Mouse (Mus musculus): ENCODE measurements around the gene Pate3. TPM values are rescaled to one million over a fixed set of nuclear protein-coding genes. Genes with fewer than 3 reads are reported as not detected.
A peak's percentile ranks its signal among the peaks of the same experiment; 100 is the strongest.
"Not testable (repeated sequence)": the region's sequence is repeated elsewhere in the genome, so short reads cannot be mapped to it uniquely, and the experiment has no call there.

The Pate3 gene
- polyA plus RNA-seq (2014; fragmentation: Nextera tagmentation; extraction: Ambion mirVana) = not detected in 2 replicates

GRCm38 (mm10) chr9:35648102-35648501, at the start of gene Pate3:
Gene Pate3, minus strand, starts transcription at chr9:35648202.
- no peaks in the 10 kb centered on the region for H3K27me3 ChIP-seq (ENCODE audit: control insufficient read depth, insufficient read depth, low read length)
- no peak within 1 kb of the TSS for H3K4me2 ChIP-seq (ENCODE audit: low read depth, low read length)
- ATAC-seq (replicated peaks; ENCODE audit: insufficient number of reproducible peaks, low FRiP score, low TSS enrichment, low read depth) (no peak), DNase-seq (ENCODE audit: low spot score) (no peak)
- H3K9ac ChIP-seq (replicated peaks; ENCODE audit: low read length) = no peak within 1 kb of the TSS
- H3K9me3 ChIP-seq (replicated peaks; ENCODE audit: control insufficient read depth, low read length) = no peaks in the 10 kb centered on the region
- H3K36me3 ChIP-seq (replicated peaks; ENCODE audit: control insufficient read depth, insufficient read depth, low read depth, low read length) = no peaks in the 10 kb centered on the region
- H3K4me3 ChIP-seq (ENCODE audit: low read depth, low read length) = no peak within 1 kb of the TSS
- H3K4me1 ChIP-seq (ENCODE audit: control insufficient read depth, insufficient read depth, low read length) = no peaks in the 10 kb centered on the region
- 74% methylated on average over 1 of the region's 1 CpGs for WGBS
- no peak within 1 kb of the TSS for H3K27ac ChIP-seq (replicated peaks; ENCODE audit: low read depth, low read length)

- no peaks in the 10 kb centered on the region for H3K27me3 ChIP-seq (ENCODE audit: control insufficient read depth, insufficient read depth, low read length)
- H3K27ac ChIP-seq (replicated peaks; ENCODE audit: low read depth, low read length) = no peak overlapping the region
- no peaks in the 10 kb centered on the region for H3K36me3 ChIP-seq (replicated peaks; ENCODE audit: control insufficient read depth, insufficient read depth, low read depth, low read length)
- H3K4me3 ChIP-seq (ENCODE audit: low read depth, low read length) = no peak overlapping the region
- no peaks in the 10 kb centered on the region; the same call in 1 of the 2 replicates for H3K9me3 ChIP-seq (replicated peaks; ENCODE audit: control insufficient read depth, low read length)
- H3K4me1 ChIP-seq (ENCODE audit: control insufficient read depth, insufficient read depth, low read length) = no peaks in the 10 kb centered on the region
- DNase-seq (ENCODE audit: low spot score) = no peak
- ATAC-seq (replicated peaks; ENCODE audit: insufficient number of reproducible peaks, low FRiP score, low TSS enrichment, low read depth) = no peak
- H3K4me2 ChIP-seq (ENCODE audit: low read depth, low read length) = no peak overlapping the region
- H3K9ac ChIP-seq (replicated peaks; ENCODE audit: low read length) = no peak overlapping the region
Measured at GRCm38 (mm10) chr9:35691924-35692323, 43.9 kb upstream of the Pate3 start.

- no peaks in the 10 kb centered on the region for H3K27me3 ChIP-seq (ENCODE audit: control insufficient read depth, insufficient read depth, low read length)
- H3K4me3 ChIP-seq (ENCODE audit: low read depth, low read length) = no peak within 1 kb of the TSS
- H3K4me2 ChIP-seq (ENCODE audit: low read depth, low read length) = no peak within 1 kb of the TSS
- ATAC-seq (replicated peaks; ENCODE audit: insufficient number of reproducible peaks, low FRiP score, low TSS enrichment, low read depth) = no peak
- 30% methylated on average over 1 of the region's 1 CpGs for WGBS
- peak; percentile 16 for DNase-seq (ENCODE audit: low spot score)
- H3K9ac ChIP-seq (replicated peaks; ENCODE audit: low read length) = no peak within 1 kb of the TSS
- H3K9me3 ChIP-seq (replicated peaks; ENCODE audit: control insufficient read depth, low read length) = no peaks in the 10 kb centered on the region
- H3K27ac ChIP-seq (replicated peaks; ENCODE audit: low read depth, low read length) = no peak within 1 kb of the TSS
- H3K36me3 ChIP-seq (replicated peaks; ENCODE audit: control insufficient read depth, insufficient read depth, low read depth, low read length) = no peaks in the 10 kb centered on the region
- no peaks in the 10 kb centered on the region for H3K4me1 ChIP-seq (ENCODE audit: control insufficient read depth, insufficient read depth, low read length)
Measured at GRCm38 (mm10) chr9:35687013-35687412, 39.0 kb upstream of the Pate3 start, which contains the start of gene Pate1. Gene Pate1, minus strand, starts transcription at chr9:35687390.

DNA sequence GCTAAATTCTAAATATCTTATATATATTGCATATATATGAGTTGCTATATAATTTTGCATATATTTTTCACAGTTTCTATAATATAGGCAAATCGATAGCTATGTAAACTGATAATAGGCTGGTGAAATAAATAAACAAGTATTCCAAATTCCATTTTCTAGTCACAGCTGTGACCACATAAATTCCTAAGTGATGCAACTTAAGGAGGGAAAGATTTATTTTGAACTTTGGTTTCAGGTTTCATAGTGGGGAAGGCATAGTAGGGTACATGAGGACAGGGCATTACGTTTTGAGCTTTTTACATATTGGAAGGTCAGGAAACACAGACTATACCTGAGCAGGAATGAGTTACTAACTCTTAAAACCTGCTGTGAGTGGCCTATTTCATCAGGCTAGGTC, 25.6 kb upstream of the Pate3 start:
- ATAC-seq (replicated peaks; ENCODE audit: insufficient number of reproducible peaks, low FRiP score, low TSS enrichment, low read depth) (no peak), DNase-seq (ENCODE audit: low spot score) (no peak)
- Histone ChIP-seq H3K4me3 (ENCODE audit: low read depth, low read length) (no peak overlapping the region), H3K4me2 (ENCODE audit: low read depth, low read length) (no peak overlapping the region), H3K27me3 (ENCODE audit: control insufficient read depth, insufficient read depth, low read length) (no peaks in the 10 kb centered on the region), H3K9ac (replicated peaks; ENCODE audit: low read length) (no peak overlapping the region), H3K9me3 (replicated peaks; ENCODE audit: control insufficient read depth, low read length) (no peaks in the 10 kb centered on the region), H3K27ac (replicated peaks; ENCODE audit: low read depth, low read length) (no peak overlapping the region), H3K4me1 (ENCODE audit: control insufficient read depth, insufficient read depth, low read length) (no peaks in the 10 kb centered on the region), H3K36me3 (replicated peaks; ENCODE audit: control insufficient read depth, insufficient read depth, low read depth, low read length) (no peaks in the 10 kb centered on the region)
- 89% methylated on average over 2 of the region's 2 CpGs for WGBS

DNA sequence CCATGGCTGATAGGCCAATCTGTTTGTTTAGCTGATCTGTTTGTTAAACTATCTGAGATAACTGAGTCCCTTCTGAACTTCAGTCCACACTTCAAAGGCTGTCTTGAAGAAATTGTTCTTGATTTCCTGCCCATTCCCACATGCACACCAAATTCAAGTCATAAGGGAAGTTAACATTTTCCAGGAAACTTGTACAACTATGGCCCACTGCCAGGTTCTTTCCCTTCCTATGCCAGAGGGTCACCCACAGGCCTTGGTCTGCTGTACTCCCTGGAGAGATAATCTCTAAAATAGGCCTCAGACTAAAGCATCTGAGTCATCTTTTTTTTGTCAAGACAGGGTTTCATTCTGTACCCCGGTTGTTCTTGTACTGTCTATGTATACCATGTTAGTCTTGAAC, 15.0 kb downstream of the Pate3 start:
- no peaks in the 10 kb centered on the region for H3K27me3 ChIP-seq (ENCODE audit: control insufficient read depth, insufficient read depth, low read length)
- no peaks in the 10 kb centered on the region for H3K9me3 ChIP-seq (replicated peaks; ENCODE audit: control insufficient read depth, low read length)
- no peak for DNase-seq (ENCODE audit: low spot score)
- H3K4me3 ChIP-seq (ENCODE audit: low read depth, low read length) = no peak overlapping the region
- no peaks in the 10 kb centered on the region for H3K4me1 ChIP-seq (ENCODE audit: control insufficient read depth, insufficient read depth, low read length)
- no peak overlapping the region for H3K4me2 ChIP-seq (ENCODE audit: low read depth, low read length)
- 83% methylated on average over 1 of the region's 1 CpGs for WGBS
- no peak overlapping the region for H3K9ac ChIP-seq (replicated peaks; ENCODE audit: low read length)
- no peaks in the 10 kb centered on the region for H3K36me3 ChIP-seq (replicated peaks; ENCODE audit: control insufficient read depth, insufficient read depth, low read depth, low read length)
- no peak for ATAC-seq (replicated peaks; ENCODE audit: insufficient number of reproducible peaks, low FRiP score, low TSS enrichment, low read depth)
- H3K27ac ChIP-seq (replicated peaks; ENCODE audit: low read depth, low read length) = no peak overlapping the region

GRCm38 (mm10) chr9:35616784-35617183, 31.2 kb downstream of the Pate3 start:
- not testable (repeated sequence) for H3K36me3 ChIP-seq (replicated peaks; ENCODE audit: control insufficient read depth, insufficient read depth, low read depth, low read length); H3K9me3 ChIP-seq (replicated peaks; ENCODE audit: control insufficient read depth, low read length); ATAC-seq (replicated peaks; ENCODE audit: insufficient number of reproducible peaks, low FRiP score, low TSS enrichment, low read depth); DNase-seq (ENCODE audit: low spot score); H3K4me2 ChIP-seq (ENCODE audit: low read depth, low read length); H3K4me3 ChIP-seq (ENCODE audit: low read depth, low read length); H3K27ac ChIP-seq (replicated peaks; ENCODE audit: low read depth, low read length); H3K9ac ChIP-seq (replicated peaks; ENCODE audit: low read length); H3K27me3 ChIP-seq (ENCODE audit: control insufficient read depth, insufficient read depth, low read length); H3K4me1 ChIP-seq (ENCODE audit: control insufficient read depth, insufficient read depth, low read length)
- 72% methylated on average over 2 of the region's 2 CpGs for WGBS

DNA sequence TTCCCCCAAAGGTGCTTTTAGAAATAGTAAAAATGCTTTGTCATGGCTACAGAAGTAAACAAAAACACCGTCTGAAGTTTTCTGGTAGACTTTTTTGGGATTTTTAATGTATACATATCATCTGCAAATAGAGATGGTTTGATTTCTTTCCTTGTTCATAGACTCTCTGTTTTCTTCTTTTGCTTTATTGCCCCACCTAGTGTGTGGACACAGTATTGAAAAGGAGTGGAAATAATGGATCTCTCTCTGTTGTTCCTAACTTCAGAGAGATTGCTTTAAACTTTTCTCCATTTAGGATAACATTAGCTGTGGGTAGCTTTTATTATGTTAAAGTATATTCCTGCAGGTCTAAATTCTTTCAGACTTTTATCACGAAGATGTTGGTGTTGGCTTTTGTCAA, 34.0 kb downstream of the Pate3 start:
- H3K9ac ChIP-seq (replicated peaks; ENCODE audit: low read length) = no peak overlapping the region
- DNase-seq (ENCODE audit: low spot score) = no peak
- 29% methylated on average over 2 of the region's 2 CpGs for WGBS
- no peak overlapping the region for H3K4me3 ChIP-seq (ENCODE audit: low read depth, low read length)
- no peaks in the 10 kb centered on the region for H3K36me3 ChIP-seq (replicated peaks; ENCODE audit: control insufficient read depth, insufficient read depth, low read depth, low read length)
- no peak overlapping the region for H3K4me2 ChIP-seq (ENCODE audit: low read depth, low read length)
- ATAC-seq (replicated peaks; ENCODE audit: insufficient number of reproducible peaks, low FRiP score, low TSS enrichment, low read depth) = no peak
- H3K4me1 ChIP-seq (ENCODE audit: control insufficient read depth, insufficient read depth, low read length) = no peaks in the 10 kb centered on the region
- H3K27me3 ChIP-seq (ENCODE audit: control insufficient read depth, insufficient read depth, low read length) = no peaks in the 10 kb centered on the region
- no peaks in the 10 kb centered on the region for H3K9me3 ChIP-seq (replicated peaks; ENCODE audit: control insufficient read depth, low read length)
- H3K27ac ChIP-seq (replicated peaks; ENCODE audit: low read depth, low read length) = no peak overlapping the region

DNA sequence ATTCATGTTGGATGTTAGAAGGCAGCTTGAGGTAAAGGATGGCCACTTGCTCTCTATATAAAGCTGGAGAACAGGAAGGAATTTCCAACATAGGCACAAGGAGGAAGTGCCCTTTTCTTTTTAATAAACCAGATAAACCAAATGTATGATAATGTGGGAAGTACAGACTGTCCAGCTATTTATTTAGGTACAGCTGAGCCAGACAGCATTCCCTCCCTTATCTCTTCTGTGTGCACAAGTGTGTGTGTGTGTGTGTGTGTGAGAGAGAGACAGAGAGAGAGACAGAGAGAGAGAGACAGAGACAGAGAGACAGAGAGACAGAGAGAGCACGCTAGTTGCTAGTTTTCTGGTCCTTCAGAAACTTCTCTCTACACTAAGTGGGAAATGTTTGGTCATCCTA, 36.2 kb downstream of the Pate3 start, which contains the start of gene Pate4:
Gene Pate4 (minus strand): TSS at position 101 of the 400 bp plus-strand sequence.
- H3K9ac ChIP-seq (replicated peaks; ENCODE audit: low read length) = no peak within 1 kb of the TSS
- no peaks in the 10 kb centered on the region for H3K4me1 ChIP-seq (ENCODE audit: control insufficient read depth, insufficient read depth, low read length)
- H3K36me3 ChIP-seq (replicated peaks; ENCODE audit: control insufficient read depth, insufficient read depth, low read depth, low read length) = no peaks in the 10 kb centered on the region
- DNase-seq (ENCODE audit: low spot score) (no peak), ATAC-seq (replicated peaks; ENCODE audit: insufficient number of reproducible peaks, low FRiP score, low TSS enrichment, low read depth) (no peak)
- H3K27me3 ChIP-seq (ENCODE audit: control insufficient read depth, insufficient read depth, low read length) = no peaks in the 10 kb centered on the region
- H3K4me2 ChIP-seq (ENCODE audit: low read depth, low read length) = no peak within 1 kb of the TSS
- no peak within 1 kb of the TSS for H3K4me3 ChIP-seq (ENCODE audit: low read depth, low read length)
- no peak within 1 kb of the TSS for H3K27ac ChIP-seq (replicated peaks; ENCODE audit: low read depth, low read length)
- H3K9me3 ChIP-seq (replicated peaks; ENCODE audit: control insufficient read depth, low read length) = no peaks in the 10 kb centered on the region
- WGBS = 71% methylated on average over 1 of the region's 1 CpGs

All from embryonic facial prominence, embryonic 11.5 days (tissue).